Mouse (Mus musculus) spleen, adult 2 months (tissue): ENCODE measurements around the gene Elmo1.

Experiments
- CTCF ChIP-seq: fragments of 200-500 bp; IDR thresholded peaks from 2 replicates; pipeline ENCODE4 v1.5.1; 2011; ENCODE audit warnings: mild to moderate bottlenecking, inconsistent platforms; ENCODE audit not compliant: insufficient read depth, insufficient read length, insufficient replicate concordance; ENCODE audit errors: extremely low read depth
- POLR2A ChIP-seq: fragments of 200-500 bp; IDR thresholded peaks from 2 replicates; pipeline ENCODE4 v1.6.1; 2011; ENCODE audit warnings: low read depth, low read length, inconsistent platforms

- TF ChIP-seq POLR2A, result no peak
- no peak for TF ChIP-seq CTCF
Measured at GRCm38 (mm10) chr13:20046406-20046805, 44.0 kb upstream of the Elmo1 start.
